Mouse (Mus musculus) liver, embryonic 11.5 days (tissue): ENCODE measurements around the gene B4galt1. TPM values are rescaled to one million over a fixed set of nuclear protein-coding genes. Genes with fewer than 3 reads are reported as not detected.

Experiments used
- ATAC-seq: fragments of 200-750 bp; cut with Nextera tagmentation; replicated peaks from 2 replicates; pipeline ENCODE4 v1.8.0; 2017; ENCODE audit warnings: moderate number of reproducible peaks, mild to moderate bottlenecking, moderate TSS enrichment, moderate library complexity; ENCODE audit not compliant: low FRiP score
- DNase-seq: peaks from one replicate; pipeline ENCODE4 v3.0.0-alpha.2; 2017; ENCODE audit warnings: low spot score
- H3K27ac ChIP-seq: fragments of 300-500 bp; sonication (generic); 2 replicates; pipeline ENCODE4 v1.5.1; 2014; ENCODE audit warnings: mild to moderate bottlenecking, low read depth, low read length, control low read depth
- H3K27me3 ChIP-seq: fragments of 300-500 bp; sonication (generic); replicated peaks from 2 replicates; pipeline ENCODE4 v1.6.1; 2014; ENCODE audit warnings: low read length, mixed read lengths; ENCODE audit not compliant: control insufficient read depth, insufficient read depth
- H3K36me3 ChIP-seq: fragments of 300-500 bp; sonication (generic); 2 replicates; pipeline ENCODE4 v1.6.1; 2014; ENCODE audit warnings: mild to moderate bottlenecking, low read length, moderate library complexity, mixed read lengths; ENCODE audit not compliant: control insufficient read depth, insufficient read depth
- H3K4me1 ChIP-seq: fragments of 300-500 bp; sonication (generic); replicated peaks from 2 replicates; pipeline ENCODE4 v1.6.1; 2014; ENCODE audit warnings: low read length, mixed read lengths; ENCODE audit not compliant: control insufficient read depth, insufficient read depth
- H3K4me2 ChIP-seq: fragments of 300-500 bp; sonication (generic); 2 replicates; pipeline ENCODE4 v1.6.1; 2014; ENCODE audit warnings: mild to moderate bottlenecking, control low read depth, moderate library complexity
- H3K4me3 ChIP-seq: fragments of 300-500 bp; sonication (generic); 2 replicates; pipeline ENCODE4 v1.5.1; 2014; ENCODE audit warnings: low read depth, low read length, control low read depth
- H3K9ac ChIP-seq: fragments of 300-500 bp; sonication (generic); 2 replicates; pipeline ENCODE4 v1.6.1; 2014; ENCODE audit warnings: low read depth, low read length, control low read depth
- H3K9me3 ChIP-seq: fragments of 300-500 bp; sonication (generic); 2 replicates; pipeline ENCODE4 v1.6.1; 2016; ENCODE audit warnings: low read length, inconsistent platforms, mixed read lengths; ENCODE audit not compliant: control insufficient read depth
- WGBS: fragments of 180-500 bp; shearing (Covaris S2); extraction: QIAGEN DNeasy Blood & Tissue Kit; methylation state at CpG from one replicate; pipeline ENCODE4 v1.1.7; 2014; 5-methylcytosine and 5-hydroxymethylcytosine counted together
- microRNA-seq: library from miRNA; unstranded; fragments of <30 nt; microRNA quantifications from one replicate; pipeline ENCODE4, GENCODE M21; 2017; ENCODE audit warnings: borderline number of aligned reads
- polyA plus RNA-seq: library from polyadenylated mRNA; unstranded; fragments of >200 nt; fragmentation: Nextera tagmentation; extraction: Ambion mirVana; gene quantifications from 2 replicates; pipeline ENCODE4 v1.2.1, GENCODE M21; 2014

The B4galt1 gene
- polyA plus RNA-seq, 1 experiment from 2014 or later: 49.0 TPM

GRCm38 (mm10) chr4:40759876-40760275 lies 93.9 kb downstream of the B4galt1 start:
- ATAC-seq: no peak
- Histone ChIP-seq H3K4me3 (no peak overlapping the region), H3K27ac (no peak overlapping the region), H3K4me2 (no peak overlapping the region), H3K27me3 (no peaks in the 10 kb centered on the region), H3K9me3 (no peaks in the 10 kb centered on the region), H3K36me3 (0 out of 2 replicates have a peak, but pooled peaks cover 4% of the 10 kb centered on the region), H3K9ac (no peak overlapping the region), H3K4me1 (peaks cover 2% of the 10 kb centered on the region; the same call in 1 of the 2 replicates)
- no peak for DNase-seq
- WGBS: 42% methylated on average over 5 of the region's 5 CpGs

- Histone ChIP-seq H3K27me3 (no peaks in the 10 kb centered on the region), H3K9ac (peak within 1 kb of the TSS; percentile 83), H3K4me1 (peaks cover 2% of the 10 kb centered on the region; the same call in 1 of the 2 replicates), H3K27ac (peak within 1 kb of the TSS; percentile 75), H3K4me2 (peak within 1 kb of the TSS; percentile 82), H3K36me3 (peaks cover 19% of the 10 kb centered on the region), H3K9me3 (no peaks in the 10 kb centered on the region), H3K4me3 (peak within 1 kb of the TSS; percentile 97)
- DNase-seq: peak; percentile 98
- under 1% methylated on average over 40 of the region's 40 CpGs for WGBS
- ATAC-seq: peak; percentile 96
Observed at GRCm38 (mm10) chr4:40757780-40758420, 95.9 kb downstream of the B4galt1 start, which contains the start of gene Smu1. TSS of gene Smu1 (minus strand) at chr4:40757923.

- peak; percentile 74 for ATAC-seq
- DNase-seq: no peak
- Histone ChIP-seq H3K27ac (peak overlapping the region; percentile 75), H3K4me1 (peaks cover 2% of the 10 kb centered on the region; the same call in 1 of the 2 replicates), H3K4me2 (peak overlapping the region; percentile 82), H3K9me3 (no peaks in the 10 kb centered on the region), H3K36me3 (peaks cover 23% of the 10 kb centered on the region), H3K4me3 (peak overlapping the region; percentile 97), H3K27me3 (no peaks in the 10 kb centered on the region), H3K9ac (peak overlapping the region; percentile 83)
- WGBS: under 1% methylated on average over 39 of the region's 39 CpGs
Observed at GRCm38 (mm10) chr4:40757157-40757779, 96.5 kb downstream of the B4galt1 start.

Small RNAs within 50 kb of the gene (microRNA-seq; reads per million reads assigned to microRNA genes)
- gene Gm24112: not detected
- gene Gm25931: not detected
- gene Mir5123: not detected

Other genes starting within 250 kb of the B4galt1 start
- gene Aptx, start 150.8 kb downstream of the B4galt1 start, polyA plus RNA-seq: 21.2 and 23.4 TPM in 2 replicates
- gene Dnaja1, start 131.9 kb downstream of the B4galt1 start, polyA plus RNA-seq: 389 and 420 TPM in 2 replicates
- 167 and 178 TPM in 2 replicates for gene Smu1, start 96.1 kb downstream of the B4galt1 start, polyA plus RNA-seq
- not detected in 2 replicates for gene Spink4, start 66.0 kb upstream of the B4galt1 start, polyA plus RNA-seq
- 219 and 225 TPM in 2 replicates for gene Bag1, start 94.3 kb upstream of the B4galt1 start, polyA plus RNA-seq
- 70.7 and 74.6 TPM in 2 replicates for gene Chmp5, start 94.4 kb upstream of the B4galt1 start, polyA plus RNA-seq
- 89.0 and 97.5 TPM in 2 replicates for gene Nfx1, start 116.9 kb upstream of the B4galt1 start, polyA plus RNA-seq
- 0.86 and 1.2 TPM in 2 replicates for gene Aqp7, start 194.1 kb upstream of the B4galt1 start, polyA plus RNA-seq
- gene Aqp3, start 244.2 kb upstream of the B4galt1 start, polyA plus RNA-seq: 12.7 and 15.7 TPM in 2 replicates